17 mouse cellular contexts compared by ENCODE assay signal in genomic region chr6:97293667-97294569, GRCm38 (mm10). TPM values are rescaled to one million over a fixed set of nuclear protein-coding genes. Genes with fewer than 3 reads are reported as not detected.
A peak's percentile ranks its signal among the peaks of the same experiment; 100 is the strongest.
DNase-seq lines count a peak whose midpoint lies in the region; ATAC-seq and TF ChIP-seq lines count a peak whose summit lies in the region.
"Had no signal": no experiment of that assay in that cellular context is flagged by ENCODE, and none has a peak within 500 bp of the region (broad histone marks: within the 10 kb centered on the region; RNA-seq: fewer than 3 reads in every experiment).

No protein-coding gene starts in this region.

- 55% methylated on average over 12 of the region's 12 CpGs for WGBS in kidney, adult 2 months
- 80% methylated on average over 12 of the region's 12 CpGs for WGBS in kidney, embryonic 15.5 days
- WGBS in intestine, embryonic 14.5 days = 81% methylated on average over 12 of the region's 12 CpGs
- whole genome bisulfite sequencing in forebrain, embryonic 11.5 days = 88% methylated on average over 12 of the region's 12 CpGs

- no peak overlapping the region for H3K9ac ChIP-seq in kidney, embryonic 15.5 days
- H3K9ac ChIP-seq in intestine, embryonic 14.5 days (ENCODE audit: low read length) = no peak overlapping the region
- H3K9ac ChIP-seq in forebrain, embryonic 11.5 days (ENCODE audit: low read length) = no peak overlapping the region
- H3K9ac ChIP-seq: heart, embryonic 13.5 days; hindbrain, embryonic 14.5 days; liver, embryonic 12.5 days; midbrain, embryonic 15.5 days had no signal

- no peak overlapping the region for H3K4me2 ChIP-seq in kidney, embryonic 15.5 days
- H3K4me2 ChIP-seq in intestine, embryonic 14.5 days (ENCODE audit: low read length) = no peak overlapping the region
- no peak overlapping the region for H3K4me2 ChIP-seq in forebrain, embryonic 11.5 days (ENCODE audit: low read depth, low read length, severe bottlenecking)
- H3K4me2 ChIP-seq: heart, embryonic 13.5 days; hindbrain, embryonic 14.5 days; liver, embryonic 12.5 days; midbrain, embryonic 15.5 days had no signal

- peaks cover 23% of the 10 kb centered on the region for H3K36me3 ChIP-seq in kidney, adult 2 months (ENCODE audit: control insufficient read depth, insufficient read depth, low read length)
- peaks cover 44% of the 10 kb centered on the region for H3K36me3 ChIP-seq in kidney, embryonic 15.5 days
- peaks cover 22% of the 10 kb centered on the region; the same call in 1 of the 2 replicates for H3K36me3 ChIP-seq in intestine, embryonic 14.5 days (ENCODE audit: control insufficient read depth, insufficient read depth, low read length)
- H3K36me3 ChIP-seq in forebrain, embryonic 11.5 days (ENCODE audit: control insufficient read depth, insufficient read depth, low read length) = peaks cover 5% of the 10 kb centered on the region; the same call in 1 of the 2 replicates

- H3K4me3 ChIP-seq in kidney, adult 2 months (ENCODE audit: insufficient read depth, low read depth, low read length) = no peak overlapping the region
- no peak overlapping the region for H3K4me3 ChIP-seq in kidney, embryonic 15.5 days (replicated peaks)
- H3K4me3 ChIP-seq in intestine, embryonic 14.5 days (ENCODE audit: low read depth, low read length) = no peak overlapping the region
- no peak overlapping the region for H3K4me3 ChIP-seq in forebrain, embryonic 11.5 days (ENCODE audit: low read depth, low read length)
- H3K4me3 ChIP-seq: heart, embryonic 13.5 days; left cerebral cortex, adult 2 months; liver, embryonic 12.5 days; midbrain, embryonic 15.5 days had no signal

- H3K4me1 ChIP-seq in kidney, adult 2 months (ENCODE audit: control insufficient read depth, insufficient read depth, low read length) = peaks cover 5% of the 10 kb centered on the region
- peaks cover 9% of the 10 kb centered on the region; the same call in 1 of the 2 replicates for H3K4me1 ChIP-seq in kidney, embryonic 15.5 days
- 0 out of 2 replicates have a peak, but pooled peaks cover 7% of the 10 kb centered on the region for H3K4me1 ChIP-seq in intestine, embryonic 14.5 days (replicated peaks; ENCODE audit: control insufficient read depth, insufficient read depth, low read length)
- H3K4me1 ChIP-seq in forebrain, embryonic 11.5 days (replicated peaks; ENCODE audit: control insufficient read depth, insufficient read depth, low read length) = peaks cover 5% of the 10 kb centered on the region; the same call in 1 of the 2 replicates
- H3K4me1 ChIP-seq: midbrain, embryonic 15.5 days had no signal

- ATAC-seq in kidney, embryonic 15.5 days (replicated peaks; ENCODE audit: low FRiP score) = no peak
- ATAC-seq in intestine, embryonic 14.5 days (replicated peaks; ENCODE audit: low FRiP score, low TSS enrichment, low read depth) = 0 out of 2 replicates have a peak, but pooled peaks have one; percentile 15
- peak; percentile 39; the same call in 1 of the 2 replicates for ATAC-seq in megakaryocyte progenitor cell, adult 5-6 weeks (replicated peaks; ENCODE audit: poor library complexity)
- ATAC-seq in forebrain, embryonic 11.5 days (replicated peaks; ENCODE audit: low FRiP score) = no peak
- ATAC-seq: liver, embryonic 12.5 days; midbrain, embryonic 15.5 days had no signal

- TF ChIP-seq CTCF in kidney, adult 2 months (conservative IDR thresholded peaks at IDR 0.05; ENCODE audit: insufficient read depth, insufficient read length, low read depth, low read length) = no peak

- H3K27me3 ChIP-seq in kidney, adult 2 months (replicated peaks; ENCODE audit: control insufficient read depth, insufficient read depth, low read length) = no peaks in the 10 kb centered on the region
- H3K27me3 ChIP-seq in kidney, embryonic 15.5 days = no peaks in the 10 kb centered on the region
- no peaks in the 10 kb centered on the region for H3K27me3 ChIP-seq in intestine, embryonic 14.5 days (replicated peaks; ENCODE audit: control insufficient read depth, insufficient read depth, low read length)
- H3K27me3 ChIP-seq in forebrain, embryonic 11.5 days (ENCODE audit: control insufficient read depth, insufficient read depth, low read length) = no peaks in the 10 kb centered on the region
- H3K27me3 ChIP-seq: heart, embryonic 13.5 days; liver, embryonic 12.5 days; midbrain, embryonic 15.5 days had no signal

- H3K27ac ChIP-seq in kidney, adult 2 months (ENCODE audit: insufficient read depth, low read depth, low read length) = peak overlapping the region; percentile 37
- H3K27ac ChIP-seq in kidney, embryonic 15.5 days = no peak overlapping the region
- H3K27ac ChIP-seq in intestine, embryonic 14.5 days (ENCODE audit: low read depth) = no peak overlapping the region
- no peak overlapping the region for H3K27ac ChIP-seq in forebrain, embryonic 11.5 days (ENCODE audit: low read depth, low read length)
- H3K27ac ChIP-seq: heart, embryonic 13.5 days; hindbrain, embryonic 14.5 days; left cerebral cortex, adult 2 months; liver, embryonic 12.5 days; midbrain, embryonic 15.5 days had no signal

- no peaks in the 10 kb centered on the region for H3K9me3 ChIP-seq in kidney, embryonic 15.5 days (replicated peaks)
- no peaks in the 10 kb centered on the region for H3K9me3 ChIP-seq in intestine, embryonic 14.5 days (ENCODE audit: control insufficient read depth, low read length)
- no peaks in the 10 kb centered on the region for H3K9me3 ChIP-seq in forebrain, embryonic 11.5 days (ENCODE audit: control insufficient read depth, low read length)
- H3K9me3 ChIP-seq: heart, embryonic 13.5 days; liver, embryonic 12.5 days; midbrain, embryonic 15.5 days had no signal

- DNase-seq in kidney, adult 2 months = no peak
- DNase-seq in intestine, embryonic 14.5 days (ENCODE audit: low spot score) = no peak
- DNase-seq in thymus, postnatal 25 days = peak; percentile 62
- no peak for DNase-seq in forebrain, embryonic 11.5 days (ENCODE audit: low spot score)
- DNase-seq in kidney, adult 11 months = no peak
- DNase-seq in right cerebral cortex, adult 18-20 months = no peak
- DNase-seq: adrenal gland, adult 8-10 months; embryo, embryonic 11 days; kidney, postnatal 36 days; right cerebral cortex, postnatal 14 days had no signal

- TF ChIP-seq POLR2A in kidney, adult 2 months (IDR thresholded peaks at IDR 0.05; ENCODE audit: low read depth, low read length) = no peak

RNA-seq across cellular contexts. Expression of gene Lmod3, which starts 41.4 kb away (rescaled TPM):
- 0.12 and 1.2 TPM in 2 replicates for polyA plus RNA-seq in kidney, adult 2 months (2012; rRNA removed)
- polyA plus RNA-seq in kidney, embryonic 15.5 days (2015; fragmentation: Nextera tagmentation; extraction: Ambion mirVana) = 0.79 and 1.3 TPM in 2 replicates
- polyA plus RNA-seq in intestine, embryonic 14.5 days (2014; fragmentation: Nextera tagmentation; extraction: Ambion mirVana) = 0.11 TPM in 1 of 2 replicates, not detected in the other
- not detected in 2 replicates for total RNA-seq in megakaryocyte progenitor cell, adult 5-6 weeks (2015)
- not detected in 2 replicates for total RNA-seq in megakaryocyte progenitor cell, adult 5-6 weeks (2017)
- polyA plus RNA-seq in forebrain, embryonic 11.5 days (2014; fragmentation: Nextera tagmentation; extraction: Ambion mirVana) = not detected in 2 replicates
- total RNA-seq: left cerebral cortex, adult 2 months had no signal
- polyA plus RNA-seq: hindbrain, embryonic 14.5 days; midbrain, embryonic 15.5 days had no signal

Comparison
In these comparisons a context has a peak if more than half of its experiments do, and no peak if none do; other contexts are left out.
1. ATAC-seq: peak in intestine, embryonic 14.5 days (single experiment) and megakaryocyte progenitor cell, adult 5-6 weeks (single experiment); none in kidney, embryonic 15.5 days (single experiment) and forebrain, embryonic 11.5 days (single experiment).